In the genomic region with DNA sequence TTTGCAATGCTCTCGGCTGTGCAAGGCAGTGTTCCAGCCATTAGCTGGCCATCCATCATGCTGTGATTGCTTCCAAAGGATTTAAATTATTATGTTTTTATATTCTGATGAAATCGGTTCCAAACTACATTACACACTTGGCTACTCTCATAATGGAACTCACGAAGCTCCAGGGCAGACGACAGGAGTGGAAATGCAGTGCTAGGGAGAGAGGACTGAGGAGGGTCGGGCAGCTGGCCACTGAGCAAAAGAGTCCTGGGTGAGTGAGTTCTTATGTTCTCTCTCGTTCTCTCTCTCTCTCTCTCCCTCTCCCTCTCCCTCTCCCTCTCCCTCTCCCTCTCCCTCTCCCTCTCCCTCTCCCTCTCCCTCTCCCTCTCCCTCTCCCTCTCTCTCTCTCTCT, we compare ENCODE assay signal across 34 mouse cellular contexts.
DNase-seq lines count a peak whose midpoint lies in the region; ATAC-seq and TF ChIP-seq lines count a peak whose summit lies in the region.
"Had no signal": no experiment of that assay in that cellular context is flagged by ENCODE, and none has a peak within 500 bp of the region (broad histone marks: within the 10 kb centered on the region; RNA-seq: fewer than 3 reads in every experiment).

No protein-coding gene starts in this region.

- WGBS in kidney, adult 2 months: 29% methylated on average over 6 of the region's 6 CpGs
- 44% methylated on average over 6 of the region's 6 CpGs for WGBS in lung, postnatal 0 days

- peaks cover 2% of the 10 kb centered on the region; the same call in 1 of the 2 replicates for H3K4me1 ChIP-seq in kidney, adult 2 months (ENCODE audit: control insufficient read depth, insufficient read depth, low read length)
- no peaks in the 10 kb centered on the region for H3K4me1 ChIP-seq in lung, postnatal 0 days (ENCODE audit: insufficient read depth, low read depth, low read length)
- H3K4me1 ChIP-seq: embryonic facial prominence, embryonic 13.5 days; heart, embryonic 12.5 days; limb, embryonic 12.5 days; liver, embryonic 15.5 days; midbrain, embryonic 10.5 days; neural tube, embryonic 13.5 days had no signal

- DNase-seq in cerebellum, postnatal 10 days: peak; percentile 3 to 13
- DNase-seq in cerebellum, postnatal 36 days: no peak
- DNase-seq in kidney, adult 2 months: peak; percentile 3
- DNase-seq in kidney, postnatal 14 days: no peak
- peak; percentile 5 for DNase-seq in lung, postnatal 0 days (ENCODE audit: low spot score)
- DNase-seq in lung, postnatal 10 days: no peak
- peak; percentile 28 for DNase-seq in gonadal fat pad, adult 2 months (ENCODE audit: low read depth)
- DNase-seq in right cerebral cortex, postnatal 25 days: no peak
- DNase-seq: adrenal gland, adult 8-10 months; cerebellum, adult 8-10 months; embryo, embryonic 11 days; gastrocnemius, adult 2 months; gastrocnemius, postnatal 36 days; heart, adult 2 months; kidney, adult 18-20 months; kidney, postnatal 10 days; layer of hippocampus, adult 9-11 months; retina, postnatal 1 day; spleen, adult 18-20 months; thymus, adult 2 months; thymus, postnatal 36 days had no signal

- TF ChIP-seq POLR2A in kidney, adult 2 months (IDR thresholded peaks at IDR 0.05; ENCODE audit: low read depth, low read length): no peak

- H3K4me3 ChIP-seq in kidney, adult 2 months (ENCODE audit: insufficient read depth, low read depth, low read length): no peak overlapping the region
- H3K4me3 ChIP-seq in lung, postnatal 0 days (ENCODE audit: low read depth, low read length): no peak overlapping the region
- H3K4me3 ChIP-seq: embryonic facial prominence, embryonic 13.5 days; erythroblast, embryonic 14.5 days; gastrocnemius, adult 2 months; heart, adult 2 months; heart, embryonic 12.5 days; limb, embryonic 12.5 days; liver, embryonic 15.5 days; midbrain, embryonic 10.5 days; myocyte; neural tube, embryonic 13.5 days had no signal

- no peak overlapping the region for H3K27ac ChIP-seq in kidney, adult 2 months (ENCODE audit: insufficient read depth, low read depth, low read length)
- no peak overlapping the region for H3K27ac ChIP-seq in lung, postnatal 0 days (ENCODE audit: low read length)
- H3K27ac ChIP-seq: embryonic facial prominence, embryonic 13.5 days; gastrocnemius, adult 2 months; heart, adult 2 months; limb, embryonic 12.5 days; liver, embryonic 15.5 days; midbrain, embryonic 10.5 days; neural tube, embryonic 13.5 days had no signal

- TF ChIP-seq CTCF in kidney, adult 2 months (conservative IDR thresholded peaks at IDR 0.05; ENCODE audit: insufficient read depth, insufficient read length, low read depth, low read length): no peak
- no peak for TF ChIP-seq CTCF in lung, postnatal 0 days (IDR thresholded peaks at IDR 0.05)

- H3K36me3 ChIP-seq in kidney, adult 2 months (ENCODE audit: control insufficient read depth, insufficient read depth, low read length): no peaks in the 10 kb centered on the region
- H3K36me3 ChIP-seq in lung, postnatal 0 days (ENCODE audit: insufficient read depth, low read length): no peaks in the 10 kb centered on the region
- H3K36me3 ChIP-seq: embryonic facial prominence, embryonic 13.5 days; heart, embryonic 12.5 days; limb, embryonic 12.5 days; liver, embryonic 15.5 days; midbrain, embryonic 10.5 days; neural tube, embryonic 13.5 days had no signal

- ATAC-seq in lung, postnatal 0 days: no peak
- ATAC-seq: activated CD4-positive, CD25-positive, alpha-beta regulatory T cell, adult 4 months; forebrain, embryonic 16.5 days; inflammation-experienced regulatory T-cells, adult 6 months; midbrain, embryonic 16.5 days had no signal

- H3K4me2 ChIP-seq in lung, postnatal 0 days (replicated peaks; ENCODE audit: low read depth, low read length): no peak overlapping the region
- H3K4me2 ChIP-seq: embryonic facial prominence, embryonic 13.5 days; heart, embryonic 12.5 days; limb, embryonic 12.5 days; liver, embryonic 15.5 days; neural tube, embryonic 13.5 days had no signal

- no peaks in the 10 kb centered on the region for H3K9me3 ChIP-seq in lung, postnatal 0 days (ENCODE audit: low read length)
- H3K9me3 ChIP-seq: embryonic facial prominence, embryonic 13.5 days; heart, embryonic 12.5 days; limb, embryonic 12.5 days; liver, embryonic 15.5 days; midbrain, embryonic 10.5 days; neural tube, embryonic 13.5 days had no signal

- no peak overlapping the region for H3K9ac ChIP-seq in lung, postnatal 0 days (replicated peaks; ENCODE audit: low read depth)
- H3K9ac ChIP-seq: embryonic facial prominence, embryonic 13.5 days; heart, embryonic 12.5 days; limb, embryonic 12.5 days; liver, embryonic 15.5 days; neural tube, embryonic 13.5 days had no signal

- H3K27me3 ChIP-seq in kidney, adult 2 months (replicated peaks; ENCODE audit: control insufficient read depth, insufficient read depth, low read length): no peaks in the 10 kb centered on the region
- no peaks in the 10 kb centered on the region for H3K27me3 ChIP-seq in lung, postnatal 0 days (replicated peaks; ENCODE audit: insufficient read depth, low read length)
- H3K27me3 ChIP-seq: CH12.LX; embryonic facial prominence, embryonic 13.5 days; heart, embryonic 12.5 days; limb, embryonic 12.5 days; liver, embryonic 15.5 days; neural tube, embryonic 13.5 days had no signal

- no peak for TF ChIP-seq EP300 in lung, postnatal 0 days (IDR thresholded peaks at IDR 0.05)

Comparison
In these comparisons a context has a peak if more than half of its experiments do, and no peak if none do; other contexts are left out.
1. DNase-seq: peak in cerebellum, postnatal 10 days (2 of 2), kidney, adult 2 months (single experiment), lung, postnatal 0 days (single experiment) and gonadal fat pad, adult 2 months (single experiment); none in cerebellum, postnatal 36 days (0 of 2), kidney, postnatal 14 days (single experiment), lung, postnatal 10 days (single experiment) and right cerebral cortex, postnatal 25 days (single experiment).